Mouse (Mus musculus) heart, adult 2 months (tissue): ENCODE measurements around the gene Ccdc78.

Experiments
- CTCF ChIP-seq: fragments of 200-600 bp; IDR thresholded peaks from 2 replicates; pipeline ENCODE4 v1.8.1; 2022; ENCODE audit warnings: antibody characterized with exemption, mild to moderate bottlenecking, moderate library complexity
- EP300 ChIP-seq: fragments of 200-500 bp; IDR thresholded peaks from 2 replicates; pipeline ENCODE4 v1.6.1; 2011; ENCODE audit warnings: low read depth, low read length, control low read depth; ENCODE audit not compliant: insufficient read depth
- POLR2A ChIP-seq: fragments of 200-500 bp; IDR thresholded peaks from 2 replicates; pipeline ENCODE4 v1.6.1; 2011; ENCODE audit warnings: mild to moderate bottlenecking, low read depth, low read length, control low read depth; ENCODE audit not compliant: insufficient read depth

DNA sequence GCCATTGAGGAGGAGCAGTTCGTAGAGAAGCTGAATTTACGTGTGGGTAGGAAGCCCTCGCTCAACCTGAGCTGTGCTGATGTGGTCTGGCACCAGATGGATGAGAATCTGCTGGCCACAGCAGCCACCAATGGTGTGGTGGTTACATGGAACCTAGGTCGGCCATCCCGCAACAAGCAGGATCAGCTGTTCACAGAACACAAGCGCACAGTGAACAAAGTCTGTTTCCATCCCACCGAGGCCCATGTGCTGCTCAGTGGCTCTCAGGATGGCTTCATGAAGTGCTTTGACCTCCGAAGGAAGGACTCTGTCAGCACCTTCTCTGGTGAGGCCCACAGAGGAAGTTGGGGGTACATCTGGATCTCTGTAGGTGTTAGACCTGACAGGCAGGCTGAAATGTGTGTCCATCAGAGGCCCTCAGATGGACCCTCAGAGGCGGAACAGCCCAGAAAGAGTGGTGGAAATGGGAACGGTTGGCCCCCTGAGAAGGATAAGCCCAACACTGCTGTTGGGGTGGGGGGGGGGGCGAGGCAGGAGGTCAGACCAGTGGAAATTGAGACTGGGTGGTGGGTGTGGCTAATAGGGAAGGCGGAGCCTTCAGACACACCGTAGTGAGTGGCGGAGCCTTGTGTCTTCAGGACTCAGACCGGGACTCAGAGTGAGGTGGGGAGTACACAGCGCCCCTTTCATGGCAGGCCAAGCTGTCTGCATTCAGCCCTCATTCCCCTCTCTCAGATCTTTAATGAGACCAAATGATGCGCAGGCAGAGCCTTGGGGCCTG is 38.2 kb downstream of the Ccdc78 start:
- TF ChIP-seq POLR2A (no peak), CTCF (no peak), EP300 (no peak)
